Mouse (Mus musculus): ENCODE results near the gene Gstt4. TPM values are rescaled to one million over a fixed set of nuclear protein-coding genes. Genes with fewer than 3 reads are reported as not detected.
"Not testable (repeated sequence)": the region's sequence is repeated elsewhere in the genome, so short reads cannot be mapped to it uniquely, and the experiment has no call there.

Gene Gstt4
- polyA plus RNA-seq, 1 experiment from 2014 or later = not detected

- Histone ChIP-seq H3K27ac (ENCODE audit: low read length) (peak within 1 kb of the TSS; percentile 37; the same call in 1 of the 2 replicates), H3K9me3 (replicated peaks; ENCODE audit: control insufficient read depth, low read length) (no peaks in the 10 kb centered on the region), H3K4me2 (ENCODE audit: low read depth, low read length) (peak within 1 kb of the TSS; percentile 99), H3K9ac (ENCODE audit: low read length) (peak within 1 kb of the TSS; percentile 82), H3K27me3 (ENCODE audit: control insufficient read depth, insufficient read depth, low read length) (no peaks in the 10 kb centered on the region), H3K4me1 (ENCODE audit: control insufficient read depth, insufficient read depth, low read length) (peaks cover 5% of the 10 kb centered on the region; the same call in 1 of the 2 replicates), H3K4me3 (ENCODE audit: low read length) (peak within 1 kb of the TSS; percentile 84), H3K36me3 (ENCODE audit: control insufficient read depth, insufficient read depth) (no peaks in the 10 kb centered on the region)
- peak; percentile 93 for ATAC-seq (replicated peaks; ENCODE audit: extremely low read depth, insufficient read depth, low FRiP score)
- under 1% methylated on average over 47 of the region's 47 CpGs for WGBS
Observed at GRCm38 (mm10) chr10:75772795-75773664, 49.3 kb downstream of the Gstt4 start, which contains the start of gene Ddt. TSS of gene Ddt (minus strand) at chr10:75773414.

GRCm38 (mm10) chr10:75767756-75768155 is 54.6 kb downstream of the Gstt4 start:
- 25% methylated on average over 5 of the region's 5 CpGs for WGBS
- not testable (repeated sequence) for H3K4me3 ChIP-seq (ENCODE audit: low read length); H3K4me2 ChIP-seq (ENCODE audit: low read depth, low read length); H3K36me3 ChIP-seq (ENCODE audit: control insufficient read depth, insufficient read depth); H3K27me3 ChIP-seq (ENCODE audit: control insufficient read depth, insufficient read depth, low read length); H3K27ac ChIP-seq (ENCODE audit: low read length); H3K9me3 ChIP-seq (replicated peaks; ENCODE audit: control insufficient read depth, low read length); H3K4me1 ChIP-seq (ENCODE audit: control insufficient read depth, insufficient read depth, low read length); H3K9ac ChIP-seq (ENCODE audit: low read length); ATAC-seq (replicated peaks; ENCODE audit: extremely low read depth, insufficient read depth, low FRiP score)

GRCm38 (mm10) chr10:75766856-75767255 is 55.5 kb downstream of the Gstt4 start:
- Histone ChIP-seq H3K27ac (ENCODE audit: low read length) (no peak overlapping the region), H3K27me3 (ENCODE audit: control insufficient read depth, insufficient read depth, low read length) (0 out of 2 replicates have a peak, but pooled peaks cover 3% of the 10 kb centered on the region), H3K36me3 (ENCODE audit: control insufficient read depth, insufficient read depth) (no peaks in the 10 kb centered on the region), H3K4me2 (ENCODE audit: low read depth, low read length) (no peak overlapping the region), H3K9me3 (replicated peaks; ENCODE audit: control insufficient read depth, low read length) (no peaks in the 10 kb centered on the region), H3K4me3 (ENCODE audit: low read length) (no peak overlapping the region), H3K9ac (ENCODE audit: low read length) (no peak overlapping the region), H3K4me1 (ENCODE audit: control insufficient read depth, insufficient read depth, low read length) (peaks cover 2% of the 10 kb centered on the region; the same call in 1 of the 2 replicates)
- 82% methylated on average over 6 of the region's 6 CpGs for WGBS
- no peak for ATAC-seq (replicated peaks; ENCODE audit: extremely low read depth, insufficient read depth, low FRiP score)

Other genes with a start within 250 kb of the Gstt4 start
- 9.7 and 11.3 TPM in 2 replicates for gene Ggt5, start 233.2 kb downstream of the Gstt4 start, polyA plus RNA-seq (2015; fragmentation: Nextera tagmentation; extraction: Ambion mirVana)
- gene Susd2, start 178.5 kb downstream of the Gstt4 start, polyA plus RNA-seq (2015; fragmentation: Nextera tagmentation; extraction: Ambion mirVana) = 12.4 and 13.3 TPM in 2 replicates
- gene Cabin1, start 58.2 kb downstream of the Gstt4 start, polyA plus RNA-seq (2015; fragmentation: Nextera tagmentation; extraction: Ambion mirVana) = 23.7 and 27.5 TPM in 2 replicates
- 40.8 and 42.8 TPM in 2 replicates for gene Ddt, start 49.1 kb downstream of the Gstt4 start, polyA plus RNA-seq (2015; fragmentation: Nextera tagmentation; extraction: Ambion mirVana)
- not detected in 2 replicates for gene Gm20441, start 41.6 kb downstream of the Gstt4 start, polyA plus RNA-seq (2015; fragmentation: Nextera tagmentation; extraction: Ambion mirVana)
- gene Gstt3, start 41.1 kb downstream of the Gstt4 start, polyA plus RNA-seq (2015; fragmentation: Nextera tagmentation; extraction: Ambion mirVana) = 5.6 and 6.2 TPM in 2 replicates
- 9.0 and 10.2 TPM in 2 replicates for gene Gstt1, start 24.0 kb downstream of the Gstt4 start, polyA plus RNA-seq (2015; fragmentation: Nextera tagmentation; extraction: Ambion mirVana)
- gene Gstt2, start 14.9 kb upstream of the Gstt4 start, polyA plus RNA-seq (2015; fragmentation: Nextera tagmentation; extraction: Ambion mirVana) = 15.5 and 16.2 TPM in 2 replicates
- gene Mif, start 37.7 kb upstream of the Gstt4 start, polyA plus RNA-seq (2015; fragmentation: Nextera tagmentation; extraction: Ambion mirVana) = 1,867 and 2,124 TPM in 2 replicates
- gene Derl3, start 70.9 kb upstream of the Gstt4 start, polyA plus RNA-seq (2015; fragmentation: Nextera tagmentation; extraction: Ambion mirVana) = 1.2 and 1.6 TPM in 2 replicates
- gene Smarcb1, start 99.1 kb upstream of the Gstt4 start, polyA plus RNA-seq (2015; fragmentation: Nextera tagmentation; extraction: Ambion mirVana) = 112 and 114 TPM in 2 replicates
- 655 and 710 TPM in 2 replicates for gene Chchd10, start 110.6 kb upstream of the Gstt4 start, polyA plus RNA-seq (2015; fragmentation: Nextera tagmentation; extraction: Ambion mirVana)
- 26.4 and 30.3 TPM in 2 replicates for gene Mmp11, start 114.0 kb upstream of the Gstt4 start, polyA plus RNA-seq (2015; fragmentation: Nextera tagmentation; extraction: Ambion mirVana)
- gene Gm867, start 118.1 kb upstream of the Gstt4 start, polyA plus RNA-seq (2015; fragmentation: Nextera tagmentation; extraction: Ambion mirVana) = 0.42 and 0.44 TPM in 2 replicates
- gene Vpreb3, start 120.5 kb upstream of the Gstt4 start, polyA plus RNA-seq (2015; fragmentation: Nextera tagmentation; extraction: Ambion mirVana) = 0.56 and 0.72 TPM in 2 replicates
- 0.05 and 0.28 TPM in 2 replicates for gene Gm5134, start 132.0 kb upstream of the Gstt4 start, polyA plus RNA-seq (2015; fragmentation: Nextera tagmentation; extraction: Ambion mirVana)
- 11.3 and 14.5 TPM in 2 replicates for gene Zfp280b, start 210.1 kb upstream of the Gstt4 start, polyA plus RNA-seq (2015; fragmentation: Nextera tagmentation; extraction: Ambion mirVana)

Data from heart, embryonic 16.5 days (tissue).